Mouse (Mus musculus): ENCODE data around the gene Snapc4.

Gene Snapc4

GRCm38 (mm10) chr2:26342609-26343490, 37.6 kb downstream of the Snapc4 start:
- intact Hi-C loops (cut with DNase I), result no loop called here

DNA sequence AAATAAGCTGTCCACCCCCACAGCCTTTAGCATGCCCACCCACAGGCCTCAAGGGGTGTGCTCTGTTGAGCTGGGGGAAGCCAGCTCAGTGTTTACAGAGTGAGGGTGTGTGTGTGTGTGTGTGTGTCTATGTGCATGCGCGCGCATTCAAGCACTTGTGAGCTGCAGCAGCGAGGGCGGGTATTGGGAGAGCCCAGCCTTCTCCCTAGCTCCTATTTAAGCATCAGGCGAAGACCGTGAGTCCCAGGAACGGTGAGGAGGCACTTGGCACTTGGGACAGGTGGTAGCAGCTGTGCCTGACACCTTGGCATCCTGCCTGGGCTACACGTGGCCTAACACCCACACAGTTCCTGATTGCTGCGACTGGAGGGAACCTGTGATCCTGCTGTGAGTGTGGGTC, 38.4 kb downstream of the Snapc4 start:
- intact Hi-C loops (cut with DNase I), result no loop called here

GRCm38 (mm10) chr2:26341510-26341981, 38.9 kb downstream of the Snapc4 start:
- intact Hi-C loops (cut with DNase I), result no loop called here

DNA sequence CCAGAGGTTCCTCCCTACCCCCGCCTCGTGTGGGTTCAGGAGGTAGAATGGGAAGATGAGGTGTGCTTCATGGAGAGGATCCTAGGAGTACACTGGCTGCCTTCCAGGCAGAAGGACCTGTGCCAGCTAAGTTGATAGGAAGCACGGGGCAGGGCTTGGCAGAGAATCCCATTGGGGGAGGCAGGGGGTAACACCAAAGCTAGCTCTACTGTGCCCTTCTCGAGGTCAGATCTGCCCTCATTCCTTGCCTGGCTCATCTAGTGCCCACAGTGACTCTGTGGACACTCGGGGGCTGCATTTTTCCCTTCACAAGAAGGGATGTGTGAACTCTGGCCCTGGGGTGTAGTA, 41.3 kb downstream of the Snapc4 start:
- intact Hi-C loops (cut with DNase I), result no loop called here

- intact Hi-C loops (cut with DNase I), result no loop called here
Measured at GRCm38 (mm10) chr2:26338302-26339203, 41.9 kb downstream of the Snapc4 start.

GRCm38 (mm10) chr2:26330702-26331101, 49.8 kb downstream of the Snapc4 start:
- intact Hi-C loops (cut with DNase I), result no loop called here

DNA sequence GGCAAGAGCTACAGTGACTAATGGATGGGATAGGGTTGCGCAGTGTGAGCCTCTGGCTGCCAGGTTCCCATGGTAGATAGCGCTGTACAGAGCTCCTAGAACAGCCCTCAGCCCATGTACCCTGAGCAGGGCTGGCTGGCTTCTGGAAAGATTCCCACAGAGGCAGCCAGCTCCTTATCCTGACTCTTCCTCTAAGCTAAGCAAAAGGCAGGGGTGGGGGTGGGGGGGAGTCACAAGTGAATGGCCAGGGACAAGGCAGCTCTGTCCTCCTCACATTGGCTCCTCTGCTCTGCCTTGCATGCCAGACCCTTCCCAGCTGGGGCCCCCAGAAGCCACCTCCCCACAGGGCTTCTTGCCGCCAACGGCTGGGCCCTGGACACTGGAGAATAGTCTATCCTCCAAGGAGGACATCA, 50.4 kb downstream of the Snapc4 start:
- intact Hi-C loops (cut with DNase I), result no loop called here

GRCm38 (mm10) chr2:26329402-26329801, 51.1 kb downstream of the Snapc4 start:
- intact Hi-C loops (cut with DNase I), result loop anchor here (5.0 to 10.0 kb wide), 2 partner anchors 78 to 235 kb away; partner anchors contain the start of gene Inpp5e

GRCm38 (mm10) chr2:26327852-26328251, 52.6 kb downstream of the Snapc4 start:
- intact Hi-C loops (cut with DNase I), result loop anchor here (5.0 to 10.0 kb wide), 2 partner anchors 79 to 237 kb away; partner anchors contain the start of gene Inpp5e

- intact Hi-C loops (cut with DNase I), result loop anchor here (5.0 to 10.0 kb wide), 2 partner anchors 82 to 239 kb away; partner anchors contain the start of gene Inpp5e
Measured at GRCm38 (mm10) chr2:26325386-26326181, 54.9 kb downstream of the Snapc4 start.

DNA sequence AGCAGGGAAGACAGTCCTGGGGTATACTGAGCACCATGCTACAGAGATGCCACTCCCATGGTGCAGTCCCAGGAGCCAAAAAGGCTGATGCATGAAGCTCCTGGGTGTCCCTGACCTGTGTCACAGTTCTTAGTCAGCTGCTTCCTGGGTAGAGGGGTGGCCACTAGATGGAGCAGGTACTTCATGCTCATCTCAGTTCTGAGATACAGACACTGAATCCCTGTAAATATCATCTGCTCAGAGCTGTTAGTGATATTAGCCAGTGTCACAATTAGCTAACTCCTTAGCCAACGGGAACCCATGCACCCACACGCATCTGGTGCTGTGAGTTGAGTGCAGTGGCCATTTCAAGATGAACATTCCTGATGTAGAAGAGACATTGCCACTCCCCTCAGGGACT, 55.5 kb downstream of the Snapc4 start:
- intact Hi-C loops (cut with DNase I), result loop anchor here (5.0 to 10.0 kb wide), 2 partner anchors 82 to 240 kb away; partner anchors contain the start of gene Inpp5e

DNA sequence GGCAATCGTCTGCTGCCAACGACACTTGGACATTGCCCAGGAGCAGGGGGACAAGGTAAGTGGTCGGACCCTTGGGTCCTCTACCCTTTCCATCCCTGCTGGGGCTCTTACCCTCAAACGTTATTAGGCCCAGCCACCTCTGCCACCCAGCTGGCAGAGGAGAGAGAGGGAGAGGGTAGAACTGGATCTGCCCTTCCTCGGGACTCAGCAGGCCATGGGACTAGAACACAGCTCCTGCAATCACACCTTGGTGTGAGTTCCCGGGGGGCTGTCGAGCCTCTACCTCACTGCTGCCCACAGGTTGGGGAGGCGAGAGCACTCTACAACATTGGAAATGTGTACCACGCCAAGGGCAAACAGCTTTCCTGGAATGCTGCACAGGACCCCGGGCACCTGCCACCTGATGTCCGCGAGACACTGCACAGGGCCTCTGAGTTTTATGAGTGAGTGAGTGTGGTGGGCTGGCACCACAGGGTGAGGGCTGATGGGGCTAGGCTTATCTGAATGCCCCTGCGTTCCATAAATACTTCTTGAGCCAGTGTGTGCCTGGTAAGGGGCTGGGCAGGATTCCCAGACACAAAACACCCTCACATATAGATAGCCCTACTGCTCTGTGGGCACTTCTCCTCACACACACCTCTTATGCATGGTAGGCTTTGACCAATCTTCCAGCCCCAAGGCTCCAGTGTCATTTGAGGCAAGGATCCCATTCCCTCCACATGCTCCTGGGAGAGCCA, 56.7 kb downstream of the Snapc4 start:
- intact Hi-C loops (cut with DNase I), result loop anchor here (10.0 kb wide), 1 partner anchor 241 kb away; no protein-coding TSS in a partner anchor

- intact Hi-C loops (cut with DNase I), result loop anchor here (10.0 kb wide), 1 partner anchor 244 kb away; no protein-coding TSS in a partner anchor
Measured at GRCm38 (mm10) chr2:26320245-26321185, 59.9 kb downstream of the Snapc4 start.

DNA sequence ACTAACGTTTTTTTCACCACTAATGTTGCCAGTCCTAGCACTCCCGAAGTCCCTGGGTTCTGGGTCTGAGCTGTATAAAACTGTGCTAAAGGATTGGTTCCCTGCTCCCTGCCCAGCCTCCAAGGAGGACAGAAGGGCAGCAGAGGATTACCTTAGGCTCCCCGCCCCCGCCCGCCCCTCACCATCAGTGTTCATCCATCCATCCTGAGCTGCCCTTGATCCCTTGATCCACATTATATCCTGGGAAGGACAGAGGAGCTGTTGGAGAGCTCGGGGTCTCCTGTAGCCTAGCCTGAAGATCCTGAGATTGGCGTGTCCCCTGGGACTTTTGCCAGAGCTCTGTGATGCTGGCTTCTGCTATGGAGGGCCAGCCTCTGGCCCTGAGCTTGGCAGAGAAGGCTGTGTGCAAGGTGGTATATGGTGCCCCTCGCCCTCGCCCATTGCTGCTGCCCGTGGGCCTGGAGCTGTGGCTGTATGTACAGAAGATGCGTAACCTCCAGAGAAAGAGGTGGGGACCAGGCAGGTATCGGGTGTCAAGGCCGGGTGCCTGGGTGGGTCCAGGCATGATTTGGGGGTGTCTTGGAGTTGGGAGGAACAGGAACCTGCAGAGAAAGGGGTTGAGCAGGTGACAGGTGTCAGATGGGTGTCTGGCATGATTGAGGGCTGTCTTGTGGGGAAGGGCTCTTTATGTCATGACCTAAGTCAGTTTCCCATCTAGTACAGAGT, 60.8 kb downstream of the Snapc4 start:
- intact Hi-C loops (cut with DNase I), result loop anchor here (5.0 to 10.0 kb wide), 2 partner anchors 33 to 245 kb away; partner anchors contain the start of gene Dnlz

GRCm38 (mm10) chr2:26319109-26319508, 61.3 kb downstream of the Snapc4 start:
- intact Hi-C loops (cut with DNase I), result loop anchor here (5.0 kb wide), 1 partner anchor 33 kb away; the partner anchor contains the start of gene Dnlz

DNA sequence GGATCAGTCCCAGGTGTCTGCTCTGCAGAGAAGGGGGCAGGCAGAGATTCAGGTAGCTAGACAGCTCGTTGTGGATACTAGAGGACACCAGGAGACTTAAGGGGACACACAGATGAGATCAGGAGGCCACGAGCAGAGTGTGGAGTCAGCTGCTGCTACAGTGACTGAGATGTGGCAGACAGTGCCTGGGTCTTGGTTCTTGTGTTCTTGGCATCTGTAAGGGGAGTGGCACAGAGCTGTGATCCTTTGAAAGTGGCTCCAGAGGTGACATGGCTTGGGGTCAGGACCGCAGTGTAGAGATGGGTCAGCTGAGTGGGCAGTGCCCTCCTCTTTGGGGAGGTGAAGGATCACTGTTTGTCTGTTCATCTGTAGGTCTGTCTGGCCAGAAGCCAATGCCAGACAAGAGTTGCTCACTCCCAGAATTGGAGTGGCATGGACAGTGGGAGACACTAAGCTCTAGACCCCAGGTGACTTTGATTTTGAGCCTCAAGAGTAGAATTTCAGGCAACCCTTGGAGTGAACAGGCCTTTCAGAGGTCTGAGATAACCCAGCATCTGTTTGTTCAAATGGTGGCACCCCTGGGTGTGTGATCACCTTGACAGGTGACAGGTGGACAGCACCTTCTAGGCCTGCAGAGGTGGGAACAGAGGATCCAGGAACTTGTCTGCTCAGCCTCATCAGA, 62.3 kb downstream of the Snapc4 start:
- intact Hi-C loops (cut with DNase I), result loop anchor here (5.0 kb wide), 1 partner anchor 34 kb away; the partner anchor contains the start of gene Dnlz

GRCm38 (mm10) chr2:26317371-26317770, 63.1 kb downstream of the Snapc4 start:
- intact Hi-C loops (cut with DNase I), result loop anchor here (5.0 kb wide), 1 partner anchor 35 kb away; the partner anchor contains the start of gene Dnlz
